Mouse (Mus musculus) heart, adult 2 months (tissue): Measurements from ENCODE around the gene Nes. TPM values are rescaled to one million over a fixed set of nuclear protein-coding genes. Genes with fewer than 3 reads are reported as not detected.

Experiments used
- DNase-seq, 2 experiments: peaks; one replicate each; pipeline ENCODE4 v3.0.0; 2021
- H3K27ac ChIP-seq: fragments of 200-600 bp; 2 replicates; pipeline ENCODE4 v1.8.1; 2022
- H3K27me3 ChIP-seq: fragments of 200-500 bp; 2 replicates; pipeline ENCODE4 v1.6.1; 2012; ENCODE audit warnings: mild to moderate bottlenecking, low read length, inconsistent platforms, mixed read lengths; ENCODE audit not compliant: control insufficient read depth, insufficient read depth
- H3K36me3 ChIP-seq: fragments of 200-500 bp; 2 replicates; pipeline ENCODE4 v1.6.1; 2012; ENCODE audit warnings: low read length, inconsistent platforms; ENCODE audit not compliant: control insufficient read depth, insufficient read depth
- H3K4me1 ChIP-seq: fragments of 200-500 bp; 2 replicates; pipeline ENCODE4 v1.6.1; 2011; ENCODE audit warnings: low read length; ENCODE audit not compliant: control insufficient read depth, insufficient read depth
- H3K4me3 ChIP-seq: fragments of 200-600 bp; 2 replicates; pipeline ENCODE4 v1.8.1; 2022
- H3K79me2 ChIP-seq: fragments of 200-500 bp; replicated peaks from 2 replicates; pipeline ENCODE4 v1.6.1; 2012; ENCODE audit warnings: mild to moderate bottlenecking, inconsistent platforms, low read length, moderate library complexity, mixed read lengths; ENCODE audit not compliant: control insufficient read depth, insufficient read depth
- H3K9ac ChIP-seq: fragments of 200-500 bp; 2 replicates; pipeline ENCODE4 v1.6.1; 2012; ENCODE audit warnings: low read depth, mild to moderate bottlenecking, control low read depth, inconsistent platforms, low read length, mixed read lengths
- CTCF ChIP-seq: fragments of 200-600 bp; IDR thresholded peaks from 2 replicates; pipeline ENCODE4 v1.8.1; 2022; ENCODE audit warnings: antibody characterized with exemption, mild to moderate bottlenecking, moderate library complexity
- EP300 ChIP-seq: fragments of 200-500 bp; IDR thresholded peaks from 2 replicates; pipeline ENCODE4 v1.6.1; 2011; ENCODE audit warnings: low read depth, low read length, control low read depth; ENCODE audit not compliant: insufficient read depth
- POLR2A ChIP-seq: fragments of 200-500 bp; IDR thresholded peaks from 2 replicates; pipeline ENCODE4 v1.6.1; 2011; ENCODE audit warnings: mild to moderate bottlenecking, low read depth, low read length, control low read depth; ENCODE audit not compliant: insufficient read depth
- WGBS: fragments of 180-500 bp; shearing (Covaris S2); methylation state at CpG from one replicate; pipeline ENCODE4 v1.1.7; 2018; 5-methylcytosine and 5-hydroxymethylcytosine counted together
- intact Hi-C: fragments of 180-260 bp; cut with DNase I; formaldehyde crosslinking; loops from one replicate; pipeline ENCODE4 v1.15.1; 2025
- polyA plus RNA-seq: library from polyadenylated mRNA; depleted of rRNA; stranded (reverse); fragments of >200 nt; gene quantifications from 2 replicates; pipeline ENCODE4 v1.2.3, GENCODE M21; 2012
- total RNA-seq, 2 experiments: library from RNA; stranded (reverse); gene quantifications; 2 replicates each; pipeline ENCODE4 v1.2.3; 2021

The Nes gene
- total and polyA plus RNA-seq, 3 experiments = 6.2 to 22.8 (median 14.7) TPM

- intact Hi-C loops = loop anchor here (2.0 kb wide), 1 partner anchor 137 kb away; no protein-coding TSS in a partner anchor
- Histone ChIP-seq H3K4me1 (peaks cover 2% of the 10 kb centered on the region; the same call in 1 of the 2 replicates), H3K27me3 (no peaks in the 10 kb centered on the region), H3K36me3 (peaks cover 5% of the 10 kb centered on the region), H3K79me2 (peaks cover 1% of the 10 kb centered on the region; the same call in 1 of the 2 replicates), H3K27ac (no peak overlapping the region), H3K9ac (no peak overlapping the region), H3K4me3 (no peak overlapping the region)
- WGBS = 76% methylated on average over 5 of the region's 5 CpGs
- DNase-seq = no peak
- TF ChIP-seq EP300 = no peak
- TF ChIP-seq POLR2A = no peak
- no peak for TF ChIP-seq CTCF
Measured at GRCm38 (mm10) chr3:87934026-87934425, 36.9 kb upstream of the Nes start.

GRCm38 (mm10) chr3:87934501-87934900 lies 36.4 kb upstream of the Nes start:
- no peaks in the 10 kb centered on the region; the same call in 1 of the 2 replicates for H3K79me2 ChIP-seq
- intact Hi-C loops = loop anchor here (2.0 kb wide), 1 partner anchor 136 kb away; no protein-coding TSS in a partner anchor
- WGBS = 41% methylated on average over 4 of the region's 4 CpGs
- no peak for DNase-seq
- no peak overlapping the region for H3K27ac ChIP-seq
- H3K36me3 ChIP-seq = peaks cover 5% of the 10 kb centered on the region
- peaks cover 2% of the 10 kb centered on the region; the same call in 1 of the 2 replicates for H3K4me1 ChIP-seq
- TF ChIP-seq CTCF = no peak
- TF ChIP-seq POLR2A = no peak
- TF ChIP-seq EP300 = no peak
- no peak overlapping the region for H3K9ac ChIP-seq
- no peaks in the 10 kb centered on the region for H3K27me3 ChIP-seq
- H3K4me3 ChIP-seq = no peak overlapping the region

GRCm38 (mm10) chr3:87935201-87935600 lies 35.7 kb upstream of the Nes start:
- no peaks in the 10 kb centered on the region for H3K27me3 ChIP-seq
- DNase-seq = no peak
- no peaks in the 10 kb centered on the region for H3K79me2 ChIP-seq
- peaks cover 5% of the 10 kb centered on the region for H3K36me3 ChIP-seq
- no peak overlapping the region for H3K27ac ChIP-seq
- TF ChIP-seq EP300 = no peak
- TF ChIP-seq CTCF = no peak
- no peak for TF ChIP-seq POLR2A
- intact Hi-C loops = loop anchor here (1.0 to 2.0 kb wide), 3 partner anchors 26 to 136 kb away; no protein-coding TSS in a partner anchor
- H3K4me3 ChIP-seq = no peak overlapping the region
- H3K4me1 ChIP-seq = peaks cover 2% of the 10 kb centered on the region; the same call in 1 of the 2 replicates
- no peak overlapping the region for H3K9ac ChIP-seq
- WGBS = 81% methylated on average over 4 of the region's 4 CpGs

- 99% methylated on average over 2 of the region's 2 CpGs for WGBS
- Histone ChIP-seq H3K36me3 (peaks cover 5% of the 10 kb centered on the region), H3K4me1 (peaks cover 2% of the 10 kb centered on the region; the same call in 1 of the 2 replicates), H3K9ac (no peak overlapping the region), H3K27me3 (no peaks in the 10 kb centered on the region), H3K4me3 (no peak overlapping the region), H3K79me2 (no peaks in the 10 kb centered on the region), H3K27ac (no peak overlapping the region)
- DNase-seq = peak; percentile 74 to 84
- TF ChIP-seq POLR2A = no peak
- TF ChIP-seq CTCF = peak; percentile 99
- peak; percentile 80; the same call in 1 of the 2 replicates for TF ChIP-seq EP300
- intact Hi-C loops = loop anchor here (1.0 to 2.0 kb wide), 3 partner anchors 26 to 135 kb away; no protein-coding TSS in a partner anchor
Measured at GRCm38 (mm10) chr3:87935776-87936175, 35.1 kb upstream of the Nes start.

- H3K36me3 ChIP-seq = peaks cover 2% of the 10 kb centered on the region; the same call in 1 of the 2 replicates
- H3K4me1 ChIP-seq = peaks cover 4% of the 10 kb centered on the region; the same call in 1 of the 2 replicates
- 75% methylated on average over 5 of the region's 5 CpGs for WGBS
Measured at GRCm38 (mm10) chr3:87940611-87941010, 30.3 kb upstream of the Nes start.

GRCm38 (mm10) chr3:87942471-87942870 lies 28.4 kb upstream of the Nes start:
- Histone ChIP-seq H3K27ac (no peak overlapping the region), H3K4me1 (peaks cover 4% of the 10 kb centered on the region; the same call in 1 of the 2 replicates), H3K36me3 (peaks cover 2% of the 10 kb centered on the region; the same call in 1 of the 2 replicates), H3K9ac (no peak overlapping the region), H3K79me2 (no peaks in the 10 kb centered on the region), H3K27me3 (peaks cover 2% of the 10 kb centered on the region; the same call in 1 of the 2 replicates), H3K4me3 (no peak overlapping the region)
- TF ChIP-seq CTCF (no peak), POLR2A (no peak), EP300 (no peak)
- whole genome bisulfite sequencing = 86% methylated on average over 2 of the region's 2 CpGs
- no peak for DNase-seq
- intact Hi-C loops = no loop called here

More at GRCm38 (mm10) chr3:87940611-87941010, 30.3 kb upstream of the Nes start:
- Histone ChIP-seq H3K79me2 (no peaks in the 10 kb centered on the region), H3K9ac (no peak overlapping the region), H3K4me3 (no peak overlapping the region), H3K27me3 (no peaks in the 10 kb centered on the region), H3K27ac (no peak overlapping the region)
- intact Hi-C loops = no loop called here
- TF ChIP-seq POLR2A = no peak
- no peak for TF ChIP-seq EP300
- no peak for TF ChIP-seq CTCF
- no peak for DNase-seq
